Mouse (Mus musculus) MEL (cell line): ENCODE results near the gene Nrxn3. TPM values are rescaled to one million over a fixed set of nuclear protein-coding genes. Genes with fewer than 3 reads are reported as not detected.

Experiments used
- DNase-seq: peaks from one replicate; pipeline ENCODE4 v3.0.0; 2011; ENCODE audit warnings: low read depth, low spot score
- H3K27ac ChIP-seq: 2 replicates; pipeline ENCODE4 v1.5.1; 2012; ENCODE audit warnings: low read depth, mild to moderate bottlenecking, control low read depth, low read length, moderate library complexity; ENCODE audit not compliant: control insufficient read depth
- H3K27me3 ChIP-seq, 2 experiments: fragments of 150-350 bp in 1 of 2; sonication (generic) in 1 of 2; 2 replicates each; pipeline ENCODE4 v1.6.1; 2012; ENCODE audit warnings: low read length in 2 of 2, mild to moderate bottlenecking in 2 of 2, improper control_type of control experiment in 1 of 2, moderate library complexity in 1 of 2; ENCODE audit not compliant: insufficient read depth in 2 of 2, control insufficient read depth in 1 of 2
- H3K36me3 ChIP-seq, 2 experiments: 2 replicates each; pipeline ENCODE4 v1.6.1; 2012 to 2014; ENCODE audit warnings: low read length in 2 of 2, improper control_type of control experiment in 1 of 2, inconsistent platforms in 1 of 2, mild to moderate bottlenecking in 1 of 2; ENCODE audit not compliant: insufficient read depth in 2 of 2, control insufficient read depth in 1 of 2
- H3K4me1 ChIP-seq, 2 experiments: fragments of 150-350 bp in 1 of 2; sonication (generic) in 1 of 2; 2 replicates each; pipeline ENCODE4 v1.6.1; 2012; ENCODE audit warnings: low read length in 2 of 2, improper control_type of control experiment in 1 of 2, mild to moderate bottlenecking in 1 of 2; ENCODE audit not compliant: insufficient read depth in 2 of 2, control insufficient read depth in 1 of 2
- H3K4me3 ChIP-seq, 2 experiments: fragments of 150-350 bp in 1 of 2; sonication (generic) in 1 of 2; 2 replicates each; pipeline ENCODE4 v1.5.1; 2012; ENCODE audit warnings: low read depth in 2 of 2, low read length in 2 of 2, mild to moderate bottlenecking in 2 of 2, moderate library complexity in 2 of 2, control low read depth in 1 of 2, improper control_type of control experiment in 1 of 2; ENCODE audit not compliant: control insufficient read depth in 1 of 2, insufficient read depth in 1 of 2
- H3K79me2 ChIP-seq: 2 replicates; pipeline ENCODE4 v1.6.1; 2012; ENCODE audit warnings: mild to moderate bottlenecking, low read length, moderate library complexity; ENCODE audit not compliant: control insufficient read depth, poor library complexity, insufficient read depth
- H3K9ac ChIP-seq: 2 replicates; pipeline ENCODE4 v1.6.1; 2012; ENCODE audit warnings: low read depth, mild to moderate bottlenecking, control low read depth, low read length, moderate library complexity; ENCODE audit not compliant: control insufficient read depth, poor library complexity, severe bottlenecking
- H3K9me3 ChIP-seq: fragments of 150-350 bp; sonication (generic); replicated peaks from 2 replicates; pipeline ENCODE4 v1.6.1; 2012; ENCODE audit warnings: mild to moderate bottlenecking, low read length, improper control_type of control experiment, moderate library complexity; ENCODE audit not compliant: insufficient read depth
- CHD1 ChIP-seq: IDR thresholded peaks from 2 replicates; pipeline ENCODE4 v1.6.1; 2012; ENCODE audit warnings: low read depth, mild to moderate bottlenecking, inconsistent platforms, low read length, improper control_type of control experiment
- E2F4 ChIP-seq: IDR thresholded peaks from 2 replicates; pipeline ENCODE4 v1.6.1; 2011; ENCODE audit warnings: low read depth, low read length, improper control_type of control experiment, borderline replicate concordance
- ELF1 ChIP-seq: IDR thresholded peaks from 2 replicates; pipeline ENCODE4 v1.6.1; 2014; ENCODE audit warnings: low read depth, mild to moderate bottlenecking, inconsistent platforms, low read length, improper control_type of control experiment, moderate library complexity
- EP300 ChIP-seq, 2 experiments: IDR thresholded peaks; 2 replicates each; pipeline ENCODE4 v1.6.1; 2011; ENCODE audit warnings: improper control_type of control experiment in 2 of 2, low read length in 2 of 2, low read depth in 1 of 2, mild to moderate bottlenecking in 1 of 2
- ETS1 ChIP-seq: IDR thresholded peaks from 2 replicates; pipeline ENCODE4 v1.6.1; 2012; ENCODE audit warnings: low read depth, mild to moderate bottlenecking, inconsistent platforms, low read length, improper control_type of control experiment, moderate library complexity
- GABPA ChIP-seq: IDR thresholded peaks from 2 replicates; pipeline ENCODE4 v1.6.1; 2012; ENCODE audit warnings: low read depth, mild to moderate bottlenecking, inconsistent platforms, low read length, improper control_type of control experiment, moderate library complexity
- GATA1 ChIP-seq: IDR thresholded peaks from 2 replicates; pipeline ENCODE4 v1.6.1; 2011; ENCODE audit warnings: low read depth, low read length, improper control_type of control experiment
- KAT2A ChIP-seq: conservative IDR thresholded peaks from 2 replicates; pipeline ENCODE4 v1.6.1; 2012; ENCODE audit warnings: low read depth, low read length, improper control_type of control experiment, inconsistent platforms
- MAFK ChIP-seq: IDR thresholded peaks from 2 replicates; pipeline ENCODE4 v1.6.1; 2011; ENCODE audit warnings: low read depth, mild to moderate bottlenecking, low read length, improper control_type of control experiment, borderline replicate concordance
- MAX ChIP-seq: IDR thresholded peaks from 2 replicates; pipeline ENCODE4 v1.6.1; 2011; ENCODE audit warnings: low read length, improper control_type of control experiment
- MEF2A ChIP-seq: IDR thresholded peaks from 2 replicates; pipeline ENCODE4 v1.6.1; 2014; ENCODE audit warnings: low read depth, mild to moderate bottlenecking, inconsistent platforms, low read length, improper control_type of control experiment; ENCODE audit not compliant: poor library complexity, insufficient replicate concordance, severe bottlenecking; ENCODE audit errors: extremely low read depth
- MYB ChIP-seq: IDR thresholded peaks from 2 replicates; pipeline ENCODE4 v1.6.1; 2011; ENCODE audit warnings: mild to moderate bottlenecking, low read depth, low read length, improper control_type of control experiment
- NELFE ChIP-seq: IDR thresholded peaks from 2 replicates; pipeline ENCODE4 v1.6.1; 2011; ENCODE audit warnings: low read depth, low read length, improper control_type of control experiment
- POLR2A ChIP-seq, 2 experiments: IDR thresholded peaks; 2 replicates each; pipeline ENCODE4 v1.6.1; 2011 to 2012; ENCODE audit warnings: low read length in 2 of 2, mild to moderate bottlenecking in 2 of 2, control low read depth in 1 of 2, improper control_type of control experiment in 1 of 2, low read depth in 1 of 2, moderate library complexity in 1 of 2; ENCODE audit not compliant: control insufficient read depth in 1 of 2, insufficient read depth in 1 of 2, poor library complexity in 1 of 2
- POLR2AphosphoS5 ChIP-seq: IDR thresholded peaks from 2 replicates; pipeline ENCODE4 v1.6.1; 2012; ENCODE audit warnings: low read depth, borderline replicate concordance, mild to moderate bottlenecking, inconsistent platforms, low read length, moderate library complexity, mixed read lengths
- RAD21 ChIP-seq: IDR thresholded peaks from 2 replicates; pipeline ENCODE4 v1.6.1; 2011; ENCODE audit warnings: mild to moderate bottlenecking, low read depth, low read length, improper control_type of control experiment
- SIN3A ChIP-seq: IDR thresholded peaks from 2 replicates; pipeline ENCODE4 v1.6.1; 2012; ENCODE audit warnings: low read length, improper control_type of control experiment, inconsistent platforms
- SMC3 ChIP-seq: IDR thresholded peaks from 2 replicates; pipeline ENCODE4 v1.6.1; 2011; ENCODE audit warnings: low read depth, low read length, improper control_type of control experiment
- TAL1 ChIP-seq: IDR thresholded peaks from 2 replicates; pipeline ENCODE4 v1.6.1; 2012; ENCODE audit warnings: mild to moderate bottlenecking, inconsistent platforms, low read length, moderate library complexity, mixed read lengths
- TBP ChIP-seq: IDR thresholded peaks from 2 replicates; pipeline ENCODE4 v1.8.0; 2011; ENCODE audit warnings: low read depth, low read length, improper control_type of control experiment
- ZC3H11A ChIP-seq: IDR thresholded peaks from 2 replicates; pipeline ENCODE4 v1.6.1; 2012; ENCODE audit warnings: low read depth, mild to moderate bottlenecking, inconsistent platforms, low read length, improper control_type of control experiment
- ZKSCAN1 ChIP-seq: IDR thresholded peaks from 2 replicates; pipeline ENCODE4 v1.6.1; 2012; ENCODE audit warnings: low read depth, mild to moderate bottlenecking, inconsistent platforms, low read length, improper control_type of control experiment, moderate library complexity
- ZMIZ1 ChIP-seq: IDR thresholded peaks from 2 replicates; pipeline ENCODE4 v1.6.1; 2012; ENCODE audit warnings: low read depth, mild to moderate bottlenecking, inconsistent platforms, low read length, improper control_type of control experiment, moderate library complexity
- polyA plus RNA-seq, 2 experiments: library from polyadenylated mRNA; stranded (reverse) in 1 of 2; unstranded in 1 of 2; fragments of >175 nt in 1 of 2; fragments of >200 nt in 1 of 2; gene quantifications; 2 replicates each; pipeline versions ENCODE4 v1.2.1 to v1.2.4; 2012; ENCODE audit warnings: low replicate concordance in 2 of 2, low read depth in 1 of 2; ENCODE audit not compliant: insufficient read length in 2 of 2, insufficient read depth in 1 of 2, missing spikeins in 1 of 2
- total RNA-seq: library from RNA; depleted of rRNA; stranded (reverse); fragments of 300-350 nt; gene quantifications from 2 replicates; pipeline ENCODE4 v1.2.3, GENCODE M21; 2012

The Nrxn3 gene
- total and polyA plus RNA-seq, 3 experiments = not detected

DNA sequence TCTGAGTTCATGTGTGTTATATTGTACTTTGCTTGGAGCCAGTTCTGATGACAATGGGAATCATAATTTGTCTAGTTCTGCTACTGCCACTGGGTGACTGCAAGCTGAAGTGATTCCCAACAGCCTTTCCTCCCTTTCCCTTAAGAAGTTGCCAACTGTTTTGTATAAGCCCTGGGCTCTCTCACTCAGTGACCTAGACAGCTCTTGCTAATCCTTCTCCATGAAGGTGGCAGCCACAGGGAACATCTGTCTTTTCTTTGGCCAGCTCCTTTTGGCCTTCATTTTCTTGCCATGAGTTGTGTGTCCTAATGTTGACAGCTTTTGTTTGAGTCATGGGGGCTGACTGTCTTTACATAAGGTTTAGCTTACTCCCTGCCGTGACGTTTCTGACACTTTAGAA, 1460.3 kb downstream of the Nrxn3 start:
- no peaks in the 10 kb centered on the region for H3K9me3 ChIP-seq
- no peak overlapping the region for H3K9ac ChIP-seq
- no peak overlapping the region for H3K27ac ChIP-seq
- H3K36me3 ChIP-seq = no peaks in the 10 kb centered on the region
- TF ChIP-seq EP300 (IDR thresholded peaks at IDR 0.05; ENCODE audit: low read depth in 1 of 2, low read length in 2 of 2) (no peak), POLR2A (IDR thresholded peaks at IDR 0.05; ENCODE audit: control insufficient read depth in 1 of 2, insufficient read depth in 1 of 2, low read depth in 1 of 2, low read length in 2 of 2, poor library complexity in 1 of 2) (no peak), POLR2AphosphoS5 (no peak), TBP (no peak), ZMIZ1 (no peak)
- no peaks in the 10 kb centered on the region for H3K79me2 ChIP-seq
- H3K4me3 ChIP-seq = no peak overlapping the region
- H3K4me1 ChIP-seq = no peaks in the 10 kb centered on the region
- no peaks in the 10 kb centered on the region for H3K27me3 ChIP-seq
- DNase-seq = no peak

DNA sequence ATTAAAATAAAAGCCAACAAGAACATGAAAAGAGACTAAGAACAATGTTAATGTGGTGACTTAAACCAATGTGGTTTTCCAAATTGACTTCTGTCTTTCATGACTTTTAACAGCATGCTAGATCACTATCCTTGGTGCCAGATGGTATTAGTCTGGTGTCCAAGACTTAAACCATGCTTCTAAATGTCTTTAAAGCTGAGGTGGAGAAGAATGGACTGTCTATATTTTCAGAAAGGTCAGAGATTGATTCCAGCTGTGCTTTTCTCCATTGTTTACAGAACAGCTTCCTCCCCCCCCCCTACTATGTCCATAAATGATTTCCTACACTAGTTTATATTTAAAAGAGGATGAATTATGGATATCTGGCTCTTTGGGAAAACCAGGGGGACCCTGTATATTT, 1473.5 kb downstream of the Nrxn3 start:
- Histone ChIP-seq H3K27me3 (no peaks in the 10 kb centered on the region), H3K9ac (no peak overlapping the region), H3K4me3 (no peak overlapping the region)
- TF ChIP-seq POLR2AphosphoS5 = no peak
- no peak for TF ChIP-seq ETS1
- no peak for TF ChIP-seq MEF2A
- TF ChIP-seq ZC3H11A = no peak
- TF ChIP-seq ELF1 = no peak
- TF ChIP-seq MAX = no peak
- TF ChIP-seq SIN3A = no peak
- TF ChIP-seq CHD1 = no peak
- TF ChIP-seq GATA1 = no peak
- no peak for TF ChIP-seq MYB
- no peak for TF ChIP-seq SMC3
- TF ChIP-seq ZKSCAN1 = no peak
- no peak for TF ChIP-seq E2F4
- TF ChIP-seq MAFK = no peak
- TF ChIP-seq KAT2A = no peak
- TF ChIP-seq GABPA = no peak
- no peak for TF ChIP-seq TAL1
- TF ChIP-seq NELFE = no peak
- TF ChIP-seq RAD21 = no peak
- TF ChIP-seq, all 39 proteins: peak for 0
- no peaks in the 10 kb centered on the region for H3K36me3 ChIP-seq
- no peak for DNase-seq
- no peak overlapping the region for H3K27ac ChIP-seq
- no peaks in the 10 kb centered on the region for H3K9me3 ChIP-seq
- H3K79me2 ChIP-seq = no peaks in the 10 kb centered on the region
- no peaks in the 10 kb centered on the region for H3K4me1 ChIP-seq
